Mouse (Mus musculus) embryonic facial prominence, embryonic 12.5 days (tissue): ENCODE results near the gene Rgl1. TPM values are rescaled to one million over a fixed set of nuclear protein-coding genes. Genes with fewer than 3 reads are reported as not detected.

ENCODE experiments used
- ATAC-seq: fragments of 200-750 bp; cut with Nextera tagmentation; 2 replicates; pipeline ENCODE4 v1.8.0; 2017; ENCODE audit not compliant: insufficient number of reproducible peaks, insufficient read depth, low FRiP score, low TSS enrichment
- H3K27ac ChIP-seq: fragments of 300-500 bp; sonication (generic); 2 replicates; pipeline ENCODE4 v1.5.1; 2016; ENCODE audit warnings: mild to moderate bottlenecking
- H3K27me3 ChIP-seq: fragments of 300-500 bp; sonication (generic); 2 replicates; pipeline ENCODE4 v1.6.1; 2016; ENCODE audit warnings: mild to moderate bottlenecking, moderate library complexity
- H3K36me3 ChIP-seq: fragments of 300-500 bp; sonication (generic); 2 replicates; pipeline ENCODE4 v1.6.1; 2016; ENCODE audit warnings: mild to moderate bottlenecking
- H3K4me1 ChIP-seq: fragments of 300-500 bp; sonication (generic); 2 replicates; pipeline ENCODE4 v1.6.1; 2016
- H3K4me2 ChIP-seq: fragments of 300-500 bp; sonication (generic); replicated peaks from 2 replicates; pipeline ENCODE4 v1.6.1; 2016; ENCODE audit warnings: mild to moderate bottlenecking, moderate library complexity
- H3K4me3 ChIP-seq: fragments of 300-500 bp; sonication (generic); 2 replicates; pipeline ENCODE4 v1.5.1; 2016; ENCODE audit warnings: mild to moderate bottlenecking
- H3K9ac ChIP-seq: fragments of 300-500 bp; sonication (generic); 2 replicates; pipeline ENCODE4 v1.6.1; 2016; ENCODE audit warnings: mild to moderate bottlenecking, moderate library complexity
- H3K9me3 ChIP-seq: fragments of 300-500 bp; sonication (generic); 2 replicates; pipeline ENCODE4 v1.6.1; 2016; ENCODE audit warnings: mild to moderate bottlenecking, moderate library complexity
- WGBS: fragments of 180-500 bp; shearing (Covaris S2); methylation state at CpG from one replicate; pipeline ENCODE4 v1.1.7; 2016; 5-methylcytosine and 5-hydroxymethylcytosine counted together
- polyA plus RNA-seq: library from polyadenylated mRNA; unstranded; fragments of >200 nt; fragmentation: Nextera tagmentation; extraction: Ambion mirVana; gene quantifications from 2 replicates; pipeline ENCODE4 v1.2.1, GENCODE M21; 2016

Rgl1 gene
- polyA plus RNA-seq, 1 experiment from 2014 or later: 27.6 TPM

DNA sequence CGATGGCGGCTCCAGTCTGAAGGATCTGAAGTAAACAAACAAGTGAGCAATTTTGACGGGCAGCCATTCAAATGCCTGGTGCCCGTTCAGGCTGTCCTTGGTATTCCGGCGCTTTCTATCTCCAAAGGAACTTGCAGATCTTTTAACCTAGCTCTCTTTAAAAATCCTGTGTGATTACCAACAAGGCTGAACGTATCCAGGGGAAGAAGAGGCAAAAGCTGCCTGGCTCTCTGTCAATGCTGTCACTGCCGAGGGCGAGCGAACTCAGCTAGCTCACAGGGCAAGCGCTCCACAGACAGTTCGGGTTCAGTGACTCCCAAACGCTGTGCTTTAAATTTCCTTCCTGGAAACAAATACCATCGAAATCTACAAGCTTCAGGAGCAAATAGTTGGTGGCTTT lies 158.4 kb downstream of the Rgl1 start:
- 0 out of 2 replicates have a peak, but pooled peaks cover 8% of the 10 kb centered on the region for H3K4me1 ChIP-seq
- no peak overlapping the region for H3K27ac ChIP-seq
- ATAC-seq: no peak
- no peak overlapping the region for H3K4me2 ChIP-seq
- H3K4me3 ChIP-seq: no peak overlapping the region
- no peaks in the 10 kb centered on the region for H3K9me3 ChIP-seq
- peaks cover 4% of the 10 kb centered on the region; the same call in 1 of the 2 replicates for H3K36me3 ChIP-seq
- no peak overlapping the region for H3K9ac ChIP-seq
- H3K27me3 ChIP-seq: no peaks in the 10 kb centered on the region
- WGBS: 72% methylated on average over 14 of the region's 14 CpGs

DNA sequence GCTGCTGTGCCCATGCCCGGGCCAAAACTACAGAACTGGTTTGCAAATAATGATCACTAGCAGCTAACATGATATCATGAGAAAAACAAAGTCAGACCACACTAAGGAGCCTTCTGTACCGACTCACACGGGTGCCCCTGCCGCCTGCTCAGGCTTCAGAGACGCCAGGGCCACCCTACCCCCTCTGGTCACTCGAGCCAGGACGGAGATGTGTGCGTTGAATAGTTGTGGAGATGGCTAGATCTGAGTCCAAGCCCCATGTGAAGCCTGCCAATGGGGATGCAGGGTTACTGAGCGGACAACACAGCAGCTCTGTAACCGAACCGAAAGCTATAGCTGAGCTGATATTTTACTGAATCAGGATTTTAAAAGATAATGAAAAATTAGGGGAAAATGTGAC lies 159.4 kb downstream of the Rgl1 start:
- Histone ChIP-seq H3K9ac (no peak overlapping the region), H3K4me2 (no peak overlapping the region), H3K9me3 (no peaks in the 10 kb centered on the region), H3K27ac (no peak overlapping the region), H3K27me3 (no peaks in the 10 kb centered on the region), H3K4me1 (peaks cover 3% of the 10 kb centered on the region; the same call in 1 of the 2 replicates), H3K36me3 (no peaks in the 10 kb centered on the region), H3K4me3 (no peak overlapping the region)
- 90% methylated on average over 11 of the region's 11 CpGs for WGBS
- ATAC-seq: no peak

DNA sequence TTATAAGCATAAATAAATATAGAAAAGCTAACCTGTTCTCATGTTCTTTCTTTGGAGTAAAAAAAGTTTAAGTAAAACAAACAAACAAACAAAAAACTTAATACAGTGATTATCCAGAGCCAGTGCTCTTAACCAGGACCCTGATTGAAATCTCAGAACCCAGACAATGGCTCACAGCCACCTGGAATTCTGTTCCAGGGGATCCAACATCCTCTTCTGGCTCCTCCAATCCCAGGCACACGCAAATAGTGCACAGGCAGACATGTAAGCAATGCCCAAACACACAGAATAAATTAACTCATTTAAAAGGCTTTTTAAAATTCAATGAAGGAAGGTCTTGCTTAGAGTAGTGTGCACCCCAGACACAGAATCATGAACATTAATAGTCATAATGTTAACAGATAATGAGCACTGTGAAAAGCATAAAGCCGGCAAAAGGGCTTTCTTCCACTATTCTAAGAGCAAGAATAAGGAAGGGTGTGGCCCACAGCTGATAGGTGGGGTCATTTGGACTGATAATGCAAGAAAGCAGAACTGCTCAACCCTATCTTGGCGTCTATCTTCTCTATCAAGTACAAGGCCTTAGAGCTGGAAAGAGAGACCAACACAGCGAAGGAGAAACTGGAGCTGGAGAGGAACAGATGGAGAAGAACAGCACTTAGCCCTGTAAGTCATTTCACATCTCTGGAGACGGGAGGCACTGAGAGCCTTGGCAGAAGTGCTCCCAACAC lies 160.1 kb downstream of the Rgl1 start:
- H3K4me3 ChIP-seq: no peak overlapping the region
- H3K9me3 ChIP-seq: no peaks in the 10 kb centered on the region
- WGBS: 87% methylated on average over 5 of the region's 5 CpGs
- H3K4me1 ChIP-seq: peaks cover 3% of the 10 kb centered on the region; the same call in 1 of the 2 replicates
- ATAC-seq: no peak
- H3K4me2 ChIP-seq: no peak overlapping the region
- H3K27ac ChIP-seq: no peak overlapping the region
- H3K9ac ChIP-seq: no peak overlapping the region
- no peaks in the 10 kb centered on the region for H3K27me3 ChIP-seq
- H3K36me3 ChIP-seq: no peaks in the 10 kb centered on the region

DNA sequence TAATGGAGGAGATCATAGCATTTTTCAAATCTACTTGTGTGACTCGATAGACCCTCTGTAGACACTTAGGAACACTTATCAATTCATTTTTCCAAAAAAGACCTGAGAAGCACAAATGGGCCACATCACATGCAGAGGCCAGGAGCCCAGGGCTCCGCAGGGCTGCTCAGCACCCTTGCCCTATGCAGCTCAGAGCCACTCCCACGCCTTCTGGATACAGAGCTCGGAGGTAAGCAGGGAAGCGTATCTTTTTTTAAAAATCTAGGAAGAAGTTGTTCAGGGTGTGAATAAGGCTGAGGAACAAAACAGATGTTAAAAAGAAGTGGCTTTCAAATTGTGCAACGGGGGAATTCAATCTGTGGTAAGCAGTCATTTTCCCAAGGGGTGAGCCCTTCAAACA lies 162.0 kb downstream of the Rgl1 start:
- peaks cover 3% of the 10 kb centered on the region; the same call in 1 of the 2 replicates for H3K4me1 ChIP-seq
- no peak overlapping the region for H3K4me3 ChIP-seq
- no peak overlapping the region for H3K9ac ChIP-seq
- no peaks in the 10 kb centered on the region for H3K9me3 ChIP-seq
- H3K4me2 ChIP-seq: no peak overlapping the region
- no peak overlapping the region for H3K27ac ChIP-seq
- 74% methylated on average over 6 of the region's 6 CpGs for WGBS
- no peaks in the 10 kb centered on the region for H3K27me3 ChIP-seq
- no peak for ATAC-seq
- no peaks in the 10 kb centered on the region for H3K36me3 ChIP-seq

DNA sequence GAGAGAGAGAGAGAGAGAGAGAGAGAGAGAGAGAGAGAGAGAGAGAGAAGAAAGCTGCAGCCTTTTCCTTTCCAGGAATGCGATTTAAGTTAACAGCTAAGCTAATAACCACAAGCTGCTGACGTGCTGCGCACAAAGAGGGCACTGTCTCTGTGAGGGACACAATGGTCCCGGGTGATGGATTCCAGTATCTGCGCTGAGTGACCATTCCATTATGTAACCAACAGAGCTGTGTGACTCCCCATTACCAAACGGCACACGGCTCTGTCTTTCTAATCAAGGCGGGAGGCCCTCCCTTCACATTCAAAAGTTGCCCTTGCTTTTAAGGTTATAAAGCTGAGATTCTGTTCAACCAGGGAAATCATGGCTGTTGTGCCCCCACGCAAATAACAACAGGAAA lies 162.5 kb downstream of the Rgl1 start:
- H3K4me1 ChIP-seq: peaks cover 3% of the 10 kb centered on the region; the same call in 1 of the 2 replicates
- H3K27ac ChIP-seq: no peak overlapping the region
- H3K9ac ChIP-seq: no peak overlapping the region
- H3K36me3 ChIP-seq: no peaks in the 10 kb centered on the region
- no peak for ATAC-seq
- WGBS: 44% methylated on average over 9 of the region's 9 CpGs
- H3K27me3 ChIP-seq: no peaks in the 10 kb centered on the region
- no peaks in the 10 kb centered on the region for H3K9me3 ChIP-seq
- H3K4me3 ChIP-seq: no peak overlapping the region
- no peak overlapping the region for H3K4me2 ChIP-seq

DNA sequence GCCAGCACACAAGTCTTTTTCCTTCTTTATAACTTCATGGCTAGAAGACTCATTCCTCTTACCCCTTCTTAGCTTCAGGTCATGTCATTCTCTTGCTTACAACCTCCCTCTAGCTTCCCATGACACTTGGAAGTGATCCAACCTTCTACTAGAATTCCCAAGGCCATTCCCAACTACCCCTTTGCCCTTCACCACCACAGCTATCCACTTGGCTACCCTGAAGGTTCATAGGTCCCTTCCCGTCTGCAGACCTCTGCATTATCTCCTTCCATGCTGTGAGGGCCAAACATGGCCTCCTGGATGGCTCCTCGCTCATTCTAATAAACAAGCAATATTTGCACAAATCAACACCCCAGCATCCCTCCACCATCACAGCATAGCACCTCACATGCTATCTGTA lies 165.7 kb downstream of the Rgl1 start:
- Histone ChIP-seq H3K9ac (no peak overlapping the region), H3K27me3 (no peaks in the 10 kb centered on the region)
- WGBS: 92% methylated on average over 2 of the region's 2 CpGs

DNA sequence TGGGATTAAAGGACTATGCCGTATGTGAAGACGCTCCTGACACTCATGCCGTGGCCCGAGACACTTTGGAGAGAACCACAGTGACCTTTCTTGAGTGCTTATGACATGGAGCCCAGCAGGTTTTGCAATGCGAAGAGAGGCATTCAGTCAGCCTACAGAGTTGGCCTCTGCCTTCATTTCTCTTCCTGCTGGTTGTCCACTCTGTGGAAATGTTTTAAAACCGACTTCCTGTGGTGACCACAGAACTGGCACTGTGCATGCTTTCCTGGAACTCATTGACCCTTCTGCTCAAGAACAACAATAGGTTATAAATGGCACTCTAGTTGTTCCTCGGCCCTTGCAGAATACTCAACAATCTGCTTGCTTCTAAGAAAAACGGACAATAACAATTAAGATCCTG lies 166.8 kb downstream of the Rgl1 start:
- Histone ChIP-seq H3K4me3 (no peak overlapping the region), H3K27me3 (no peaks in the 10 kb centered on the region), H3K9ac (no peak overlapping the region), H3K4me2 (no peak overlapping the region), H3K4me1 (peaks cover 7% of the 10 kb centered on the region; the same call in 1 of the 2 replicates), H3K9me3 (no peaks in the 10 kb centered on the region), H3K36me3 (no peaks in the 10 kb centered on the region), H3K27ac (no peak overlapping the region)
- WGBS: 71% methylated on average over 8 of the region's 8 CpGs
- ATAC-seq: no peak

More for the DNA sequence above, 165.7 kb downstream of the Rgl1 start:
- Histone ChIP-seq H3K4me1 (peaks cover 3% of the 10 kb centered on the region; the same call in 1 of the 2 replicates), H3K4me2 (no peak overlapping the region), H3K4me3 (no peak overlapping the region), H3K9me3 (no peaks in the 10 kb centered on the region), H3K36me3 (no peaks in the 10 kb centered on the region), H3K27ac (no peak overlapping the region)
- no peak for ATAC-seq

DNA sequence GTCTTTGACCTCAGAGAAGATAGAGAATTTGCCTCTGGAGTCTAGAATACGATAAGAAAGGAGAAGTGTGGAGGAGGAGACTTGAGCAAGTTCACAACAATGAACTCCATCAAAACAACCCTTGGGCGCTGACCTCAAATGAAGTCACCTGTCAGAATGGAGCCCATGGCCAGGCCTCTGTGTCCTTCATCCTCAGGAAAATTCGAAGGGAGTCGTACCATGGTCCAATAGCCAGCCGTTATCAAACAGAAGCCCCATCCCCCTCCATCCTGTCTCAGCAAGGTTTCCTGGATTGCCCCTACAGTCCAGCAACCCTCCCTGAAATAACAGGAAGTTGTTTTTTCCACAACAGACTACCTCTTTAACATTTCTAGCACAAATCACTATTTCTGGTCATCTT lies 171.5 kb downstream of the Rgl1 start:
- no peaks in the 10 kb centered on the region for H3K9me3 ChIP-seq
- peaks cover 21% of the 10 kb centered on the region for H3K4me1 ChIP-seq
- no peak overlapping the region for H3K4me3 ChIP-seq
- no peak overlapping the region for H3K4me2 ChIP-seq
- WGBS: 63% methylated on average over 5 of the region's 5 CpGs
- no peak overlapping the region for H3K27ac ChIP-seq
- ATAC-seq: no peak
- H3K9ac ChIP-seq: no peak overlapping the region
- no peaks in the 10 kb centered on the region for H3K27me3 ChIP-seq
- H3K36me3 ChIP-seq: no peaks in the 10 kb centered on the region

DNA sequence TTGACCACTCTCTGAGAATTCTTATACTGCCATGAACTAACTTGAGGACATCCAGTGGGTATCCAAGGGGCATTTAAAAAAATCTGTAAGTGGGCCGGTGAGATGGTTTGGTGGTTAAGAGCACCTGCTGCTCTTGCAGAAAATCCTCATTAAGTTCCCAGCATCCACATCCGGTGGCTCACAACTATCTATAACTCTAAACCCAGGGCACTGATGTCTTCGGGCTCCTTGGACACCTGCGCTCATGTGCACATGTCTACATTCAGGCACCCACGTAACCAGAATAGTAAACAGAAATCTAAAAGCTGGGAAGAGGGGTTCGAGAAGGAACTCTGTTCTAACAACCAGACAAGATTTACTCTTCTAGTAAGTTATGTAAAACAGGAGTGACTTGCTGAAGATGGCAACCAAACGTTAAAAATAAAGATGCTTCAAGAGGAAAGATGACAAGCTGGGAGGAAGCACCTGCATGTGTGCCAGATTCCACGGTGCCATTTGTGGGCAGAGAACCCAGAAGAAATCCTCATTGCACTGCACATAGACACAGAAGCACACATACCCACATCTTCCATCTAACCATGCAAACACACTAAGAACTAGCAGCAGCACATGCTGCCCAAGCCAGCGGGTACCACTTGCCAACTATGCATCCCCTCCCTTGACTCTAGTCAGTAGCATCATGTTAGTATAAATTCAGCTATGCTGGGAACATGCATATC lies 172.2 kb downstream of the Rgl1 start:
- H3K27me3 ChIP-seq: no peaks in the 10 kb centered on the region
- 91% methylated on average over 9 of the region's 9 CpGs for WGBS
- no peak overlapping the region for H3K4me2 ChIP-seq
- H3K9ac ChIP-seq: no peak overlapping the region
- no peak overlapping the region for H3K4me3 ChIP-seq
- H3K36me3 ChIP-seq: no peaks in the 10 kb centered on the region
- ATAC-seq: no peak
- H3K9me3 ChIP-seq: no peaks in the 10 kb centered on the region
- H3K27ac ChIP-seq: no peak overlapping the region
- H3K4me1 ChIP-seq: peaks cover 28% of the 10 kb centered on the region

DNA sequence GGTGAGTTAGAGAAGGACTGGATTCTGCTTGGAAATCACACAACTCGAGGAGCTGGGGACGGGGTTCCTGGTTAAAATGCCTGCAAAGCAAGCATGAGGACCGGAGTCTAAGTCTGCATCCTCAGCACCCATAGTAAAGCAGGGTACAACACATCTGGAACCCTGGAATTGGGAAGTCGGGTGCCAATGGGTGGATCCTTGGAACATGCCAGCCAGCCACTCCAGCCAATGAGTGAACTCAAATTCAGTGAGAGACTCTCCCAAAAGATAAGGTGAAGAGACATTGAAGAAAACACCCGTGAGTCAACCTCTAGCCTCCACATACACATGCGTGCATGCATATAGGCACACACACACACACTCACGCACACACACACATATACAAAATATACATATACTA lies 172.8 kb downstream of the Rgl1 start:
- Histone ChIP-seq H3K4me2 (no peak overlapping the region), H3K4me3 (no peak overlapping the region)

DNA sequence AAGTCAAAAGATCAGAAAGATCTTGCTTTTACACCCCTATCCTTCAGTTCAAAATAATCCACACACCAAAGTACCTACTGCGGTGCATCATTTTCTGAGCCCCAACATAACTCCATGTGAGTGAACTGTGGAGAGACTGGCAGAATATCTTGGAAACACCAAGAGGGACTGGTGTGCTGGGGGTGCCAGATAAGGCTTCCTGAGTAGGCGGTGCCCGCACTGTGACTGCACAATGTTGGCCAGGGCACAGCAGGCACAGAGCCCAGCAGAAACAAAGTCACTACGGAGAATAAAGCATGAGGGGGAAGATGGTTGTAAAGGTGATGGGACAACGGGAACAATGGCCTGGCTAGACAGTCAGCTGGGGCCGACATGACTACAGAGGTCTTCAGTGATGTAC lies 173.5 kb downstream of the Rgl1 start:
- H3K4me1 ChIP-seq: peaks cover 38% of the 10 kb centered on the region
- no peak overlapping the region for H3K9ac ChIP-seq
- H3K4me3 ChIP-seq: no peak overlapping the region
- H3K27ac ChIP-seq: no peak overlapping the region
- H3K36me3 ChIP-seq: no peaks in the 10 kb centered on the region
- H3K4me2 ChIP-seq: no peak overlapping the region
- H3K9me3 ChIP-seq: no peaks in the 10 kb centered on the region
- no peaks in the 10 kb centered on the region for H3K27me3 ChIP-seq
- ATAC-seq: 0 out of 2 replicates have a peak, but pooled peaks have one; percentile 51
- 88% methylated on average over 6 of the region's 6 CpGs for WGBS

More for the DNA sequence above, 172.8 kb downstream of the Rgl1 start:
- Histone ChIP-seq H3K36me3 (no peaks in the 10 kb centered on the region), H3K9ac (no peak overlapping the region), H3K27me3 (no peaks in the 10 kb centered on the region), H3K4me1 (peaks cover 30% of the 10 kb centered on the region), H3K27ac (no peak overlapping the region), H3K9me3 (no peaks in the 10 kb centered on the region)
- WGBS: 89% methylated on average over 7 of the region's 7 CpGs
- ATAC-seq: no peak
